Mouse (Mus musculus) liver, postnatal 0 days (tissue): Measurements from ENCODE around the gene Defb28. TPM values are rescaled to one million over a fixed set of nuclear protein-coding genes. Genes with fewer than 3 reads are reported as not detected.

ENCODE experiments used
- ATAC-seq: fragments of 200-750 bp; cut with Nextera tagmentation; 2 replicates; pipeline ENCODE4 v1.8.0; 2017; ENCODE audit warnings: mild to moderate bottlenecking, moderate library complexity
- DNase-seq: peaks from one replicate; pipeline ENCODE4 v3.0.0-alpha.2; 2016
- H3K27ac ChIP-seq: fragments of 300-500 bp; sonication (generic); 2 replicates; pipeline ENCODE4 v1.5.1; 2014; ENCODE audit warnings: antibody characterized with exemption, moderate library complexity, mild to moderate bottlenecking, low read depth
- H3K27me3 ChIP-seq: fragments of 300-500 bp; sonication (generic); 2 replicates; pipeline ENCODE4 v1.6.1; 2014; ENCODE audit warnings: low read length, control low read depth, mixed read lengths; ENCODE audit not compliant: insufficient read depth
- H3K36me3 ChIP-seq: fragments of 300-500 bp; sonication (generic); replicated peaks from 2 replicates; pipeline ENCODE4 v1.6.1; 2014; ENCODE audit warnings: mild to moderate bottlenecking, control low read depth, low read length, moderate library complexity, mixed read lengths; ENCODE audit not compliant: insufficient read depth
- H3K4me1 ChIP-seq: fragments of 300-500 bp; sonication (generic); 2 replicates; pipeline ENCODE4 v1.6.1; 2014; ENCODE audit warnings: antibody characterized with exemption, mild to moderate bottlenecking, control low read depth; ENCODE audit not compliant: insufficient read depth
- H3K4me2 ChIP-seq: fragments of 300-500 bp; sonication (generic); 2 replicates; pipeline ENCODE4 v1.6.1; 2014; ENCODE audit warnings: low read depth, mild to moderate bottlenecking, low read length, moderate library complexity, mixed read lengths
- H3K4me3 ChIP-seq: fragments of 300-500 bp; sonication (generic); 2 replicates; pipeline ENCODE4 v1.5.1; 2014; ENCODE audit warnings: low read depth, low read length
- H3K9ac ChIP-seq: fragments of 300-500 bp; sonication (generic); replicated peaks from 2 replicates; pipeline ENCODE4 v1.6.1; 2014; ENCODE audit warnings: mild to moderate bottlenecking, moderate library complexity
- H3K9me3 ChIP-seq: fragments of 300-500 bp; sonication (generic); 2 replicates; pipeline ENCODE4 v1.6.1; 2016; ENCODE audit warnings: mild to moderate bottlenecking, control low read depth, low read length, mixed read lengths
- CTCF ChIP-seq: sonication (generic); IDR thresholded peaks from 2 replicates; pipeline ENCODE4 v1.5.1; 2016; ENCODE audit warnings: antibody characterized with exemption, low read depth
- EP300 ChIP-seq: IDR thresholded peaks from 2 replicates; pipeline ENCODE4 v1.6.1; 2016; ENCODE audit warnings: antibody characterized with exemption, low read depth, mild to moderate bottlenecking
- WGBS: fragments of 180-500 bp; shearing (Covaris S2); extraction: QIAGEN DNeasy Blood & Tissue Kit; methylation state at CpG from one replicate; pipeline ENCODE4 v1.1.7; 2014; ENCODE audit not compliant: insufficient replicate concordance; 5-methylcytosine and 5-hydroxymethylcytosine counted together
- polyA plus RNA-seq: library from polyadenylated mRNA; unstranded; fragments of >200 nt; fragmentation: Nextera tagmentation; extraction: Ambion mirVana; gene quantifications from 2 replicates; pipeline ENCODE4 v1.2.1, GENCODE M21; 2015

Gene Defb28
- polyA plus RNA-seq, 1 experiment from 2014 or later = not detected

- Histone ChIP-seq H3K4me2 (no peak overlapping the region), H3K36me3 (no peaks in the 10 kb centered on the region), H3K9ac (no peak overlapping the region), H3K9me3 (no peaks in the 10 kb centered on the region), H3K4me1 (no peaks in the 10 kb centered on the region), H3K27me3 (no peaks in the 10 kb centered on the region; the same call in 1 of the 2 replicates), H3K4me3 (no peak overlapping the region), H3K27ac (no peak overlapping the region)
- DNase-seq = no peak
- no peak for TF ChIP-seq EP300
- TF ChIP-seq CTCF = no peak
- WGBS = 46% methylated on average over 6 of the region's 6 CpGs
- no peak for ATAC-seq
Observed at GRCm38 (mm10) chr2:152570313-152570712, 52.3 kb downstream of the Defb28 start.

Other genes with a start within 250 kb of the Defb28 start
- 7.8 and 8.3 TPM in 2 replicates for gene Tbc1d20, start 224.4 kb upstream of the Defb28 start, polyA plus RNA-seq
- gene Rbck1, start 185.6 kb upstream of the Defb28 start, polyA plus RNA-seq = 30.2 and 31.0 TPM in 2 replicates
- 4.1 and 5.5 TPM in 2 replicates for gene Trib3, start 174.2 kb upstream of the Defb28 start, polyA plus RNA-seq
- not detected in 2 replicates for gene Nrsn2, start 141.6 kb upstream of the Defb28 start, polyA plus RNA-seq
- gene Sox12, start 120.2 kb upstream of the Defb28 start, polyA plus RNA-seq = 1.2 and 1.3 TPM in 2 replicates
- 6.4 and 7.4 TPM in 2 replicates for gene Zcchc3, start 103.2 kb upstream of the Defb28 start, polyA plus RNA-seq
- gene 6820408C15Rik, start 102.7 kb upstream of the Defb28 start, polyA plus RNA-seq = 0.13 and 0.42 TPM in 2 replicates
- not detected in 2 replicates for gene Defb23, start 53.6 kb upstream of the Defb28 start, polyA plus RNA-seq
- gene Defb20, start 41.2 kb upstream of the Defb28 start, polyA plus RNA-seq = not detected in 2 replicates
- gene Defb22, start 28.1 kb upstream of the Defb28 start, polyA plus RNA-seq = not detected in 2 replicates
- not detected in 2 replicates for gene Defb26, start 6.6 kb upstream of the Defb28 start, polyA plus RNA-seq
- gene Defb29, start 21.8 kb downstream of the Defb28 start, polyA plus RNA-seq = not detected in 2 replicates
- not detected in 2 replicates for gene Gm17416, start 51.1 kb downstream of the Defb28 start, polyA plus RNA-seq
- gene Defb21, start 54.5 kb downstream of the Defb28 start, polyA plus RNA-seq = not detected in 2 replicates
- not detected in 2 replicates for gene Defb19, start 62.1 kb downstream of the Defb28 start, polyA plus RNA-seq
- not detected in 2 replicates for gene Defb45, start 81.1 kb downstream of the Defb28 start, polyA plus RNA-seq
- not detected in 2 replicates for gene Defb36, start 86.1 kb downstream of the Defb28 start, polyA plus RNA-seq
- gene Defb25, start 104.8 kb downstream of the Defb28 start, polyA plus RNA-seq = 0.49 TPM in 1 of 2 replicates, not detected in the other
- gene Rem1, start 108.7 kb downstream of the Defb28 start, polyA plus RNA-seq = 0.81 and 1.6 TPM in 2 replicates
- 61.0 and 63.8 TPM in 2 replicates for gene H13, start 151.2 kb downstream of the Defb28 start, polyA plus RNA-seq
- gene Mcts2, start 168.8 kb downstream of the Defb28 start, polyA plus RNA-seq = 12.8 TPM in 2 replicates
- 39.7 and 40.4 TPM in 2 replicates for gene Id1, start 218.0 kb downstream of the Defb28 start, polyA plus RNA-seq
- 0.56 and 1.0 TPM in 2 replicates for gene Cox4i2, start 235.9 kb downstream of the Defb28 start, polyA plus RNA-seq